Mouse (Mus musculus) left cerebral cortex, postnatal 14 days (tissue): ENCODE data around the gene H2-M10.2. TPM values are rescaled to one million over a fixed set of nuclear protein-coding genes. Genes with fewer than 3 reads are reported as not detected.
A peak's percentile ranks its signal among the peaks of the same experiment; 100 is the strongest.

Experiments used
- DNase-seq, 2 experiments: peaks; one replicate each; pipeline ENCODE4 v3.0.0; 2021 to 2022; ENCODE audit warnings: low spot score in 2 of 2, mixed read lengths in 1 of 2
- intact Hi-C: fragments of 180-260 bp; cut with DNase I; formaldehyde crosslinking; loops from one replicate; pipeline ENCODE4 v1.15.1; 2025
- long read RNA-seq, 2 experiments: library from polyadenylated mRNA; stranded (forward); transcript quantifications; one replicate each; pipeline ENCODE4 v2.0.0; 2021
- total RNA-seq, 2 experiments: library from RNA; stranded (reverse); gene quantifications; 2 replicates each; pipeline ENCODE4 v1.2.3; 2021

Gene H2-M10.2
- total RNA-seq, result not detected
- long read RNA-seq, experiment 1, result 0 reads
- long read RNA-seq, experiment 2, result 0 reads

- DNase-seq, result no peak
- intact Hi-C loops, result no loop called here
Measured at GRCm38 (mm10) chr17:36286390-36286789, at the start of gene H2-M10.2. Gene H2-M10.2 (minus strand): TSS chr17:36286490.

DNA sequence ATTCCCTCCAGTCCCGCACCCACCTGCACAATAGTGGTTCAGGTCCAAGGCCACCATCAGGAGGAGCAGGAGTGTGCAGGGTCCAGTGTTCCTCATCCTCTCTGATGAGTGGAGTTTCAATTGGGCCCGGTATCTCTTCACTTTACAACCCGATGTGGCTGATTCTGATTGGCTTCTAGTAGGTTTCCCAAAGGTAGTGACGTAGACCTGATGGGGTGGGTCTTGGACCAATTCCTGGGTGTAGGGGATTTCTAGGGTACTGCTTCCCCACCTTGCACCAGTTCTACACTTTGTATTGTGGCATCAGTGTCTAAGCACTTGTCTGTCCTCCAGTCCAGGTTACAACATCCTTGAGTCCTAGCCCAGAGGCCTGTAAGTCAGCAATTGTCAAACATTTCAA, 39.8 kb upstream of the H2-M10.2 start, which contains the start of gene H2-M10.1:
Gene H2-M10.1, minus strand, starts transcription at position 101 of the 400 bp plus-strand sequence.
- no peak for DNase-seq
- intact Hi-C loops, result no loop called here

- intact Hi-C loops, result no loop called here
- peak in 1 of 2 experiments; percentile 19 for DNase-seq
Measured at GRCm38 (mm10) chr17:36315689-36316253, 29.5 kb upstream of the H2-M10.2 start.

DNA sequence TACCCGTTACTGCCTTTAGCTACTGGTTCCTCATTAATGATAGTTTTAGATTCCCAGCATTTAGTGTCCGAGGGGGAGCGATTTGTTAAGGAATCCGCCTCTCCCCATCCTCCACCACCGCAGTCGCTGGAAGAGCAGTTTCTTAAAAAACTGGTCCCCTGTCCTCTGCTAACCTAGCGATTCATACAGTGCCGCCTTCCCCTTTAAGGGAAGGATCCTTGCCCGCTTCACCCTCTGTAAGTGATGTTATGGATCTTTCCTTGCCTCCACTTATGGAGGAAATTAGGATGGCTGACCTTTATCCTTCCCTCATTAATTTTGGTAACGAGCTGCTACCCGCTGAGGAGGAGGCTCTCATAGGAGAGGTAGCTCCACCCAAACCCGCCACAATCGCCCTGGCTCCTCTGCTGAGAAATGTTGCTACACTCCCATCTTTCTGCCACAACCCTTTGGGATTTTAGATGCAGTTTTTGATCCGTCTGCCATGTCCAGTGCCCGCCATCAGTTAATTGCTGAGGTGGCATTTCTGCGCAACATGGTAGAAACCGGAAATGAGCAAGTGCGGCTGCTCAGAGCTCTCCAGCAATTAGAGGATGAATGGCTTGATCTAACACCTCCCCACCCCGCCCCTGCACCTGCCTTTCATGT, 28.9 kb upstream of the H2-M10.2 start:
- intact Hi-C loops, result no loop called here
- peak; percentile 74 to 76 for DNase-seq

- DNase-seq, result peak; percentile 12 to 36
- intact Hi-C loops, result no loop called here
Measured at GRCm38 (mm10) chr17:36314511-36314910, 28.2 kb upstream of the H2-M10.2 start.

DNA sequence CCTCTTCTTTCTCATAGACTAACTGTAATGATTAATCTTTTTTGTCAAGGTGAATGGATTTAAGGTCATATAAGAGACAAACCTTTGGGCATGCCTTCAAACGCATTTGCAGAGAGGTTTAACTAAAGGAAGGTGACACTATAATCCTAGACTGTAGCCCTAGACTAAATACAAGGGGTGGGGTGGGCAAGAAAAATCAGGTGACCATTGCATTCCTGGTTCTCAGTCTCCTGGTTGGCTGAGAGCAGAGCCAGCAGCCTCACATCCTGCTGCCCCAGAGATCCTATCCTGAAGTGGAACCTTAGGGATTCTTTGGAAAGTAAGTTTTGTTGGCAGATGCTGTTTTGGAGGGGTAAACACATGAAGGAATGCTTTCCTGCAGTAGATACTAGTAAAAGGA, 23.0 kb upstream of the H2-M10.2 start:
- DNase-seq, result no peak
- intact Hi-C loops, result loop anchor here (2.0 to 5.0 kb wide), 3 partner anchors 48 to 418 kb away; no protein-coding TSS in a partner anchor

- intact Hi-C loops, result loop anchor here (2.0 to 5.0 kb wide), 3 partner anchors 48 to 418 kb away; no protein-coding TSS in a partner anchor
- peak; percentile 80 to 88 for DNase-seq
Measured at GRCm38 (mm10) chr17:36308855-36309254, 22.6 kb upstream of the H2-M10.2 start.

DNA sequence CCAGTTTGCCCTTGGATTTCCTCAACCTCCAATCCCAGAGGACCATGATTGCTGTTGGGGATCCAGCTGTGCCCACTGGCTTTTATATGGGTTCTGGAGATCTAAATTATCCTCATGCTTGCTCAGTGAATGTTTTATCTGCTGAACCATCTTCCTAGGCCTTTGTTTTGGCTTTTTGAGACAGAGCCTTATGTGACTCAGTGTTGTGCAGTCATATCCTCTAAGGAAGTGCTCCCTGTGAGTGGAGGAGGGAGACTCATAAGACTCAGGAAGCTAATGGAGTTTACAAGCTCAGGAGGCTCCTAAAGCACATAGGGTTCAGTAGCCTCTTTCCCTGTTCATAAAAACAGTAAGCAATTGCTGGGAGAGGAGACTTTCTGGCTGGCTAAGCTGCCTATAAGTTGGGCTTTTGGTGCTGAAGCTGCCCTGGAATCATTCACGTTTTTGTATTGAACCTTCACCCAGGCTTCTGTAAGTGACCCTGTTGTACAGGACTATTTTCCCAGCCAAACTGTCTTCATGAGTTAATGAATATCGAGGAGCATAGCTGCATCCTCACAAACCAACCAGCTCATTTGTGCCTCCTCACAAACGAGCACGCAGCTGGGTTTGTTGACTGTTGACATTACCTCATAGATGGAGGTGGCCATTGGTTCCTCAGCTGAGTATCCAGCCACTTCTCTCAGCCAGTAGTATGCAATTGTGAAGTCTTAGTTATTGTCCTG, 4.6 kb downstream of the H2-M10.2 start:
- DNase-seq, result no peak
- intact Hi-C loops, result no loop called here

DNA sequence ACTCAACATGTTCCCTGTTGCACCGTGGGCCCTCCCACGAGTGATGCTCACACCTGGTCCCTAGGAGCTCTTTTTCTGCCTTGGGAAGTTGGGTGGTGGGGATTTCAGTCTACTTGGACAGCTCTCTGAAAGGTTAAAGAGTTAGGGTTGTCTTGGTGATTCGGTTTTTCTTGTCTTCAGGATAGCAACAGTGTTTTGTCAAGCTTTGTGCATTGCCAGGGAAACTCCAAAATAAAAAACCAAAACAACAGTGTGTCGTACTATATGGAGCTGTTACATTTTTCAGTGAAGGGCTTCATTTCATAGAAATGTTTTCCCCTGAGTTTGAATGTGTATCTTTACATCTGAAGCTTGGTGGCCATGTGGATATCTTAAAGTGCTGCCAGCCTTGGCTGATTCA, 11.5 kb downstream of the H2-M10.2 start:
- intact Hi-C loops, result no loop called here

GRCm38 (mm10) chr17:36273796-36274195, 12.5 kb downstream of the H2-M10.2 start:
- intact Hi-C loops, result no loop called here
- DNase-seq, result no peak

More for the DNA sequence above, 11.5 kb downstream of the H2-M10.2 start:
- DNase-seq, result no peak

DNA sequence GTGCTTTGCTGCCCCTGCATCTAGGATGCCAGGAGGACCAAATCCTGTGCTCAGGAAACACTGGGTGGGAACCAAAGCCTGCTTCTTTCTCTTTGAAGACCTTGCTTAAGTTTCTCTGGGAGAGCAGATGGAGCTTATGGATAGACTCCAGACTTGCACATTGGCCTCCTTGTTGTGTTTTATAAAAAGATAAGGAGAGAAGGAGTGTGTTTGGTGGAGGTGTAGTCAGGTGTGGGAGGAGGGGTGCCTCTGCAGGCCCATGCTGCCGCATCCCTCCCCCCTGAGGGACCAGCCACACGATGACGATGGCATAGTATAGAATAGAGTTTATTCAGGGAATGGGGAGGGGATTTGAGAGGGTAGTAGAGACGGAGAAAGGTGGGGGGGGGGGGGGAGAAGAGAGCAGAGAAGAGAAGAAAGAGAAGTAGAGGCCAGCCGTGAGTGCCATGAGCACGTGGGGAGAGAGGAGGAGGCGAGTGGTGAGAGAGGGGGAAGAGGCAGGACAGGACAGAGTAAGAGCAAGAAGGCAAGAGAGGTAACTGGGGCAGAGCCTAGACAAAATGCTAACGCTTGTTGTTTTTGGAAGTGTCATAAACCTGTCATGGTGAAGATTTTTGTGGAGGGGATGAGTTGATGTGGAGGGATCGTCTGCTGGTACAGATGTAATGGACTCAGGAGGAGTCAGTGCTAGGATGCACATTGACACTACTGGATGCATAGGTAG, 13.5 kb downstream of the H2-M10.2 start:
- intact Hi-C loops, result no loop called here

GRCm38 (mm10) chr17:36271586-36272256, 14.6 kb downstream of the H2-M10.2 start, which contains the start of gene Trim39:
Gene Trim39 (minus strand): TSS chr17:36272247.
- peak; percentile 75 to 80 for DNase-seq
- intact Hi-C loops, result no loop called here

More for the DNA sequence above, 13.5 kb downstream of the H2-M10.2 start:
- DNase-seq, result no peak

DNA sequence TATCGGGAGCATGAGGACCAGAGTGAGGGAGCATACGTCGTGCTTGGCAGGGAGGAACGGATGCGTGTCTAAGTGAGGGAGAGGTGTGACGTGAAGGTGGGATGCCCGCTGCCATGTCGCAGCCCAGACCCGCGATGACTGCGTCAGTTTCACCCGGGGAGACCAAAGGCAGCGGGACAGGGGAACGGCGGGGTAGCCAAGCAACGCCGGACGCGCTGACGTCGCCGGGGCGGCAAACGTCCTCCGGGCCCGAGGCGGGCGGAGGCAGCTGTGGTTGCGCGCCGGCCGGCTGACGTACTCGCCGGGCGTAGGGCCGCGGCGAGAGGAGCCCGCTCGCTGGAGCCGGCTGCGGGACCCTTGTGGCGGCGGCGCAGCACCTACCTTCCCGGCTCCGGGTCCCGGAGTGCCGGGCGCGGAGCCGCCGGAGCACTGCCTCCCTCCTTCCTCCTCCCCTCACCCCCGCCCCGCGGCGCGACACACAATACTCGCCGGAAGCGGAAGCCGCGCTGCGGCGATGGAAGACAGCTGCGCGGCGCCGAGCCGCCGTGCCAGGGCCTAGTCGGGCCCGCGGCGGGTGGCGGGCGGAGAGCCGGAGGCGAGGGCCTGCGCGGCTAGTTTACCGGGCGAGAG, 15.2 kb downstream of the H2-M10.2 start:
- intact Hi-C loops, result no loop called here
- peak; percentile 85 to 90 for DNase-seq

- peak in 1 of 2 experiments; percentile 20 for DNase-seq
- intact Hi-C loops, result no loop called here
Measured at GRCm38 (mm10) chr17:36265834-36266233, 20.5 kb downstream of the H2-M10.2 start.

DNA sequence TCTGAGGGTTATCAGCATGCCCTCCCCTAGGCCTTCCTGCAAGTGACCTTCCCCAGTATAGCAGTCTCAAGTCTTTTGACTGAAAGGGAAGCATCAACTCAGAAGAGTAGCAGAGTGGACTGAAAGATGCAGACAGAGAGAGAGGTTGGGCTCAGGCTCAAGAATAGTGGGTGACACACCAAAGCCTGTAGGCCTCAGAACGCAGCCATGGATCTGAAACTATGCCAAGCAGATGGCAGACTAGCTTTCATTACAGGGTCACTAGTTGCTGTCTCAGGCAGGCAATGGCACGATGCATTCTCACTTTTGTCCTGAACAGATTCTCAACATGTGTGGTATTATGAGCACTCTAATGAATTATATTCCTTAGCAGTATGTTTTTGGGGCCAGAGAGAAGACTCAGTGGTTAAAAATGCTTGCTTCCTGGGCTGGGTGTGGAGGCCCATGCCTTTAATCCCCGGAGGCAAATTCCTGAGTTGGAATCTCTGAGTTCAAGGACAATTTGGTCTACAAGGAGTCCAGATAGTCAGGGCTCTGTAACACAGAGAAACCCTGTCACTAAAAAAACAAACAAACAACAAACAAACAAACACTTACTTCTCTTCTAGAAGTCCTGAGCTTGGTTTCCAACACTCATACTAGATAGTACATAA, 21.9 kb downstream of the H2-M10.2 start:
- DNase-seq, result no peak
- intact Hi-C loops, result no loop called here

GRCm38 (mm10) chr17:36261511-36262166, 24.7 kb downstream of the H2-M10.2 start:
- intact Hi-C loops, result no loop called here
- no peak for DNase-seq

- DNase-seq, result no peak
- intact Hi-C loops, result loop anchor here (10.0 kb wide), 1 partner anchor 333 kb away; no protein-coding TSS in a partner anchor
Measured at GRCm38 (mm10) chr17:36257969-36258368, 28.3 kb downstream of the H2-M10.2 start, which contains the start of gene Rpp21. Gene Rpp21 (minus strand): TSS chr17:36258069.
